Mouse (Mus musculus) cortical plate, adult 2 months (tissue): ENCODE results near the gene Ankfy1. TPM values are rescaled to one million over a fixed set of nuclear protein-coding genes. Genes with fewer than 3 reads are reported as not detected.
"Not testable (repeated sequence)": the region's sequence is repeated elsewhere in the genome, so short reads cannot be mapped to it uniquely, and the experiment has no call there.

ENCODE experiments used
- H3K27ac ChIP-seq: fragments of 200-500 bp; 2 replicates; pipeline ENCODE4 v1.5.1; 2012; ENCODE audit warnings: low read length, control low read depth, inconsistent platforms; ENCODE audit not compliant: insufficient read depth
- H3K4me1 ChIP-seq: fragments of 200-500 bp; 2 replicates; pipeline ENCODE4 v1.6.1; 2011; ENCODE audit warnings: low read length; ENCODE audit not compliant: control insufficient read depth, insufficient read depth
- H3K4me3 ChIP-seq: fragments of 200-500 bp; 2 replicates; pipeline ENCODE4 v1.5.1; 2011; ENCODE audit warnings: mild to moderate bottlenecking, low read length, control low read depth; ENCODE audit not compliant: insufficient read depth
- CTCF ChIP-seq: fragments of 200-500 bp; IDR thresholded peaks from 2 replicates; pipeline ENCODE4 v1.5.1; 2011; ENCODE audit warnings: mild to moderate bottlenecking, control low read depth, low read length; ENCODE audit not compliant: insufficient read depth; ENCODE audit errors: extremely low read depth
- POLR2A ChIP-seq: fragments of 200-500 bp; IDR thresholded peaks from 2 replicates; pipeline ENCODE4 v1.6.1; 2011; ENCODE audit warnings: mild to moderate bottlenecking, low read length, control low read depth; ENCODE audit not compliant: insufficient read depth; ENCODE audit errors: extremely low read depth
- polyA plus RNA-seq: library from polyadenylated mRNA; depleted of rRNA; stranded (reverse); fragments of >200 nt; gene quantifications from 2 replicates; pipeline ENCODE4 v1.2.3, GENCODE M21; 2012

The Ankfy1 gene
- polyA plus RNA-seq, 1 experiment: 28.1 TPM

DNA sequence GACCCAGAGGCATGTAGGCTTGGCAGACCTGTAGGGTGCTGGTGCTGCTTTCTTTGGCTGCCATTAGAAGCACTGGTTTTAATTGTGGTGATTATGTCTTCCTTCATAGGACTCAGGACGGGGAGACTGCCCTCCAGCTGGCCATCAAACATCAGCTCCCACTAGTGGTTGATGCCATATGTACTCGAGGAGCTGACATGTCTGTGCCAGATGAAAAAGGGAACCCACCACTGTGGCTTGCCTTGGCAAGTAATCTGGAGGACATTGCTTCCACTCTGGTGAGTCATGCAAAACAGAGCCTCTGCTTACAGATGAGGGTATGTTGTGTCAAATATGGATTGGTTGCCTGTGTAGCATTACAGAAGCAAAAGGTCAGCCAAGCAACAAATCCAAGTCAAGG is 62.1 kb downstream of the Ankfy1 start:
- Histone ChIP-seq H3K27ac (no peak overlapping the region), H3K4me3 (no peak overlapping the region), H3K4me1 (no peaks in the 10 kb centered on the region)
- TF ChIP-seq CTCF: no peak
- no peak for TF ChIP-seq POLR2A

DNA sequence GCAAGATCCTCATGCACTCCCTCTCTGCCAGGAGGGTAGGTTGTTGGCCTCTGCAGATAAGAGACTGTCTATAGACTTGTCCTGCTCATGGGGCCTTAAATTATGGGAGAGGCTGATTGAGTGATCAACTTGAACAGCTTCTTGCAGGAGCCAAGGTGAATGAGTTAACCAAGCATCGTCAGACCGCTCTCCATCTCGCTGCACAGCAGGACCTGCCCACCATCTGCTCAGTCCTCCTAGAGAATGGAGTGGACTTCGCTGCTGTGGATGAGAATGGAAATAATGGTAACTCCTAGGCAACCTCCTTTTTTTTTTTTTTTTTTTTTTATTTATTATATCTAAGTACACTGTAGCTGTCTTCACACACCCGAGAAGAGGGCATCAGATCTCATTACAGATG is 68.5 kb downstream of the Ankfy1 start:
- Histone ChIP-seq H3K27ac (no peak overlapping the region), H3K4me3 (no peak overlapping the region), H3K4me1 (no peaks in the 10 kb centered on the region)
- TF ChIP-seq POLR2A (no peak), CTCF (no peak)

DNA sequence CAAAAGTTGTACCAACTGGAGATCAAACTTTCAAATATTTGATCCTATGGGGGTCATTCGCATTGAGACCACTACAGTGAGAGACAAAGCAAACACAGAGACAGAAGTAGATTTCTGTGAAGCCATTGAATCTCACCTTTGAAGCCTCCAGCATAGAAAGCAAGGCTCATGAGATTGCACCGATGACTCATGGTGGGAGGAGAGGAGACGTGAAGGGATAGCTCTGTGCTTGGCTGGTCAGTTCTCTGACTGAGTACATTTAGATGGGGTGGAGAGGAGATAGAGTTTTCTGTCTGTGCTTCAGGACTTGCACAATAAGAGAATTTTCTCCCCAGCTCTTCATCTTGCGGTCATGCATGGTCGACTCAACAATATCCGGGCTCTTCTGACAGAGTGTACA is 69.8 kb downstream of the Ankfy1 start:
- Histone ChIP-seq H3K4me1 (peaks cover 4% of the 10 kb centered on the region; the same call in 1 of the 2 replicates), H3K4me3 (no peak overlapping the region), H3K27ac (no peak overlapping the region)
- TF ChIP-seq CTCF (no peak), POLR2A (no peak)

DNA sequence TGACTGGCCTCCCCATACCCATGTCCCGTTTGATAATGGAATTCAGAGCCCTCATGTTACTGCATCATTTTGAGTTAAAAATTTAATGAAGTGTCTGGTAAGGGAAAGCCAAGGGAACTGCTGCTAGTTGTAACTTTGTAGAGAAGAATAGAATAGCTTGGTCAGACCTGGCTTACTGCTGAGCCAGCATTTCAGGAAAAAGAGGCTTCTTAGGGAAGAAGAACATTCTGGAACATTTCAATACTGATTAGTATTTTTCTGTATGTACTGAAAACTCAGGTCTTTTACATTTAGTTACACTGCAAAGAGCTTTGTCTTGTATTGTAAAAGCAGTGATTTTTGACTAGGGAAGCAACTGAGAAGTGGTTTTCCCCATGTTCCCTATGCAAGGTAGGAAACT is 71.0 kb downstream of the Ankfy1 start:
- peaks cover 4% of the 10 kb centered on the region; the same call in 1 of the 2 replicates for H3K4me1 ChIP-seq
- TF ChIP-seq POLR2A (no peak), CTCF (no peak)
- no peak overlapping the region for H3K27ac ChIP-seq
- no peak overlapping the region for H3K4me3 ChIP-seq

DNA sequence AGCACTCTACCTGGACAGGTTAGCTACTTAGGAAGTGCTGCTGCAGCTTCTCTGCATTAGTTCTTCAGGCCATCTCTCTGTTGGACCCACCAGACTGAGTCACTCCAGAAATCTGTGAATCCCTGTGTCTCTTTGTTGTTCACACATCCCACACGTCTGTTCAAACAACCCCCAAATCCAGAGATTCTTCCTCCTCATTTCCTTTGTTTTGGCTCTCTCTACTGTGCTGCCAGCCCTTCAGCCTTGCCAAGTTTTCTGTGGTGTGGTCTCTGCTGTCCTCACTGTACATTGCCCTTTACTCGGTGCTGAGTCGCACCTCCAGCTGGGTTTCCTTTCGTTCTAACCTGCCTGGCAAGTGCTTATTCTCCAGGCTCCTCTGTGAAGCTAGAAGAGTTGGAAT is 74.5 kb downstream of the Ankfy1 start:
- Histone ChIP-seq H3K4me3 (no peak overlapping the region), H3K4me1 (peaks cover 7% of the 10 kb centered on the region), H3K27ac (no peak overlapping the region)
- TF ChIP-seq CTCF (no peak), POLR2A (no peak)

DNA sequence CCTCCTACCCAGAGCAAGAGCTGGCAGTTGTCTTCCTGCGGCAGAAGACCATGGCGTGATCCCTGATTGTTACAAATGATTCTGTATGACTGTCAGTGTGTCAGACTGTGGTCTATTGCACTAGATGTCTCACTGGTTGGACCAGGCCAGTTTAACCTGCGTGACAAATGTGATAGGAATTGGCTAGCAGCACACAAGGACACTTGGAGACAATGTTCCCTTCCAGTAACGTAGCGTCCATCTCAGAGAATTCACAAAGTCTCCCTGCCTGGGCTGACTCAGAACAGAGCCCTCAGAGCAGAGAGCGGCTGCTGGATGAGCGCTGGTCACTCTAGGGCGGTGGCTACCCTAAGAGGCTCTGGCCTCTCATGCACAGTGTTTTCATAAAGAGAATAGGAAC is 77.9 kb downstream of the Ankfy1 start:
- Histone ChIP-seq H3K4me3 (no peak overlapping the region), H3K27ac (no peak overlapping the region), H3K4me1 (peaks cover 9% of the 10 kb centered on the region)
- TF ChIP-seq POLR2A (no peak), CTCF (no peak)

DNA sequence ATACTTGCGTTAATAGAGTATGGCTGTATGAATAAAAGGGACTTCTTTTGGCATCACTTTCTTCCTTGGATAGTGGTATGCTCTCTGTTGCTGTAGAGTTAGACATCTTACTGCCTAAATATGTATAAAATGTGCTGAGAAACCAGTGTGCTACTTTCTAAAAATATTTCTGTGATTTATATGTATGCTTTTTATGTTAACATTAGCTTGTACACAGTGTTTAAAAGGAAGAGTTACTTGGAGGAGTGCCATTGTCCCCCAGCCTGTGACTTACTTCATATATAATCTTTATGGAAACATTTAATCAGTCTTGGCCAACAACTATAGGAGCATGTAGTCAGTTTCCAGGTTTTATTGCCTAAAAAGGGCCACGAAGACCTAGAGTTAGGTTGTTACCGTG is 79.3 kb downstream of the Ankfy1 start:
- TF ChIP-seq POLR2A: no peak
- no peak for TF ChIP-seq CTCF
- H3K4me3 ChIP-seq: no peak overlapping the region
- no peak overlapping the region for H3K27ac ChIP-seq
- peaks cover 8% of the 10 kb centered on the region for H3K4me1 ChIP-seq

DNA sequence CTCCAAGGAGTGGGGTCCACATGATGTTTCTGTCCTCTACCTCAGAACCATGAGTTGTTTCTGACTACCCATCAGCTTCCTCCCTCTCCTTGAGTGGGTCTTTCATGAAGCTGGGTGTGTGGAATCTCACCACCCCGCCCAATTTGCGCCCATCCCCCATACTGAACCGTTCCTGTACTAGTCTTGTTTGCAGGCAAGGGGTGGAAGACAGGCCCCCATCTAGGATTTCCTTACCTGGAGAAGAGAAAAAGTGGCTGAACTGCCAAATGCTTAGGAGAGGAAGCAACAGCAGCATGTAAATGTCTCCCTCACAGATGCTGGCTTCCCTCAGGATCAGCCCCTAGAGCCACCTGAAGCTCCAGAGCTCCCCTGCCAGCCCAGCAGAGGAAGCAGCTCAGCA is 80.5 kb downstream of the Ankfy1 start:
- Histone ChIP-seq H3K27ac (no peak overlapping the region), H3K4me3 (no peak overlapping the region), H3K4me1 (peaks cover 5% of the 10 kb centered on the region)
- TF ChIP-seq CTCF (no peak), POLR2A (no peak)

DNA sequence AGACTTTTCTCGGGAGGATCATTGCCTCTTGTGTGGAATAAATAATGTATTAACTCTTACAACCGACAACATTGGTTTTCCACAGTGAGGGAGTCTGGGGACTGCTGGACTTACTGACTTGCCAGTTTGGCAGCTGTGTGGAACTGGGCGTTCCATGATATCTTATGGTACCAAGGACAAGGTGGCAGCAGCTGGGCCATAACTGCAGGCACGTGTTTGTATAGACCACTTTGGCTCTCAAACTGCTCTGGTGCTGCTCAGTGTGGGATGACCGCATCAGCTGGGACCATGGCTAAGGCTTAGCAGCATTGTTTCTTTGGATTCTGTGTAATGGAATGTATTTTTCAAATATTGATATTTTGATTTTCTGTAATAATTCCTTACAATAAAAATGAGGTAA is 81.0 kb downstream of the Ankfy1 start:
- TF ChIP-seq POLR2A (no peak), CTCF (no peak)
- H3K4me3 ChIP-seq: no peak overlapping the region
- H3K27ac ChIP-seq: no peak overlapping the region
- peaks cover 5% of the 10 kb centered on the region for H3K4me1 ChIP-seq

DNA sequence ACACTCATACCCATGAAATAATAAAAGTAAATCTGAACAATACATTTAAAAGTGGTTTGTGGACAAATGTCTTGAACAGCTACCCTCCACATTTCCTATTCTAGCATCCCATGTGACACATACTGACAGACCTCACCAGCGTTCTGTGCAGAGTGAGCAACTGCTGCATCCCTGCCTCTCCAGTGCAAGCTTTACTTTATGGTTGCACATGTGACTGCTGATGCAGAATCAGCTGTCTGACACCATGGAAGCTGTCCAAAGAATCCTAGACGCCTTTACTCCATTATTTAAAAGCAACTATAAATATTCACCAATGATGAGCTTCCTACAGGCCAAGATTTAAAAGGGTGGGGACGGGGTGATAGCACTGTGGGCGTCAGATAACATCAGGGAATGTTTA is 81.7 kb downstream of the Ankfy1 start:
- Histone ChIP-seq H3K27ac (no peak overlapping the region), H3K4me1 (peaks cover 5% of the 10 kb centered on the region), H3K4me3 (no peak overlapping the region)
- TF ChIP-seq CTCF (no peak), POLR2A (no peak)

DNA sequence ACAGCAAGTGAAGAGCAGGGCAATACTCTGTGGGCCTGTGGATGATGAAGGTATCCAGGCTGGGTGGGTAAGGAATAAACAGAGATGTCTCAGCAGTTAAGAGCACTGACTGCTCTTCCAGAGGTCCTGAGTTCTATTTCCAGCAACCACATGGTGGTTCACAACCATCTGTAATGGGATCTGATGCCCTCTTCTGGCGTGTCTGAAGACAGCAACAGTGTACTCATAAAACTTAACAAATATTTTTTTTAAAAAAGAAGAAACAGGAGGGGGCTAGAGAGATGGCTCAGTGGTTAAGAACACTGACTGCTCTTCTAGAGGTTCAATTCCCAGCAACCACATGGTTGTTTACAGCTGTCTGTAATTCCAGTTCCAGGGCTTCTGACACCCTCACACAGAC is 82.8 kb downstream of the Ankfy1 start:
- H3K27ac ChIP-seq, H3K4me3 ChIP-seq, H3K4me1 ChIP-seq: not testable (repeated sequence)

DNA sequence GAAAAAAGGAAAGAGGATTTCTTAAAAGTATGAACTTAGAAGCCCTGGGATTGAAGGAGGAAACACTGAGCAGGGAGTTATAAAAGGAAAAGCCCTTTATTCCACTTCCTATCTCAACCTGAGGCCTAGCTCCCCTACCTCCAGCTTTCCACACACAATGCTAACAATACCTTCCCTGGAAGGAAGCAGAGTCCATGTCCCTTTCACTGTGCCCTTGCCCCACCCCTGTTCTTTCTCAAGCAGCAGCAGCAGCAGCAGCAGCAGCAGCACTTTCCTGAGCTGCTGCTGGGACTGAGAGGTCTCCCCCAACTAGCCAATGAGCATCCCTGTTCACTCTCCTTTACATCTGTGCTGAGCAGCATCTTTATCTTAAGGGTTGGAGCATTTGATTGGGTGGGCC is 89.2 kb downstream of the Ankfy1 start:
- Histone ChIP-seq H3K27ac (no peak overlapping the region), H3K4me3 (no peak overlapping the region), H3K4me1 (no peaks in the 10 kb centered on the region)
- no peak for TF ChIP-seq POLR2A
- TF ChIP-seq CTCF: no peak
